Mouse (Mus musculus) gastrocnemius, postnatal 14 days (tissue): Measurements from ENCODE around the gene Zfp697. TPM values are rescaled to one million over a fixed set of nuclear protein-coding genes. Genes with fewer than 3 reads are reported as not detected.
"Not testable (repeated sequence)": the region's sequence is repeated elsewhere in the genome, so short reads cannot be mapped to it uniquely, and the experiment has no call there.

Source experiments
- DNase-seq: peaks from one replicate; pipeline ENCODE4 v3.0.0; 2021; ENCODE audit warnings: mixed read lengths
- intact Hi-C: fragments of 180-260 bp; cut with DNase I; formaldehyde crosslinking; loops from one replicate; pipeline ENCODE4 v1.15.1; 2025; ENCODE audit warnings: low total_unique reads
- total RNA-seq, 2 experiments: library from RNA; stranded (reverse); gene quantifications; 2 replicates each; pipeline ENCODE4 v1.2.3; 2021

Gene Zfp697
- total RNA-seq, 2 experiments from 2014 or later = 1.2 to 1.3 TPM

DNA sequence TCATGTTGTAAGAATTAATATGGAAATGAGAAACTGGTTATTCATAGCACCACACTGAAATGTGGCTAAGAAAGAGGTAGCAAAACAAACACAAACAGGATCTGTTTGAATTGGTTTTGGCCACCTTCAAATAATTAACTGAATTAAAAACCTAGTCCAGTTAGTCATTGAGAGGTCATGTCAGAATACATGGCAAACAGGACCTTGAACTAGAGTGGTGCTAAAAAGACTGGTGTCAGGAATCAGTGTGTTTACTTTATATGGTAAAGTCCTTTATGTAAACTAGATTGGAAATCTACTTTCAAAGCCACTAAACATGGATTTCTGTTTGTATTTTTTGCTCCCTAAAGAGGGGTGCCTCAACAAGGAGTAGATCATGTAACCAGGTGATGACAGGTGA lies 200.4 kb downstream of the Zfp697 start:
- DNase-seq, intact Hi-C loops: not testable (repeated sequence)

DNA sequence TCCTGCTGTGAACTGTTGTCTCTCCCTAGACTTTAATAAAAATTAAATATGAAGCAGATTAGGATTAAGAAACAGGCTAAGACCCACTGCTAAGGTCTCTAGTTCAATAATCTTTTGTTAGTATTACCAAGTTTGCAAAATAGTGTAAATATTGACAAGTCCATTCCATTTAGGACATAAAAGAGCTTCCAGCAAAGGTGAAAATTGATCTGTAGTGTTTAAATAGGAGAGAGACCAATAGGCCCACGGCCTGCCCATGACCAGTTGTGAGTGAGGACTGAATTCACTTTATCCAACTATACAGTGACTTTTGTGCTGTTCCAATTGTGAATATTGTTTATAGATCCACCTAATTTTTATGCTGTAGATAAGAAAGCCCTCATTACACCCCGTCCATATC lies 205.5 kb downstream of the Zfp697 start:
- intact Hi-C loops = no loop called here
- DNase-seq = no peak

DNA sequence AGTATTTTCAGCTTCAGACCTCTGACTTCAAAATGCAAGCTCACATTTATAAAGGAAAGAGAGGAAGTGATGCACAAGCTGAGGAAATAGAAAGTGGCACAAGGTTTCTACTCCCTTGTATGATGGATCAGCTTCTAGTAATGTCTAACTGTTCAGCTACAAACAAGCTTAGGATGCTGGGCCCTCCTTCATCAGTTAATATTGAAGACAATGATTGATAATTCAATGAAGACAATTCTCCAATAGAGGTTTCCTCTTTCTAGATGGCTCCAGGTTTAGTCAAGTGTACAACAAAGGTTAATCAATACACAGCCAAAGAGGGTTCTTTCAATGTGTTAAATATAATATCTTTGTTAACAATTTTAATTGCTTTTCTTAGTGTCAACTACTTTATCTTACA lies 206.4 kb downstream of the Zfp697 start, which contains the start of gene Gm10681:
Gene Gm10681 (minus strand): TSS at position 101 of the 400 bp plus-strand sequence.
- intact Hi-C loops = no loop called here

GRCm38 (mm10) chr3:98613540-98613939 lies 231.3 kb downstream of the Zfp697 start:
- intact Hi-C loops, DNase-seq: not testable (repeated sequence)

More for the DNA sequence above, 206.4 kb downstream of the Zfp697 start, which contains the start of gene Gm10681:
- no peak for DNase-seq

DNA sequence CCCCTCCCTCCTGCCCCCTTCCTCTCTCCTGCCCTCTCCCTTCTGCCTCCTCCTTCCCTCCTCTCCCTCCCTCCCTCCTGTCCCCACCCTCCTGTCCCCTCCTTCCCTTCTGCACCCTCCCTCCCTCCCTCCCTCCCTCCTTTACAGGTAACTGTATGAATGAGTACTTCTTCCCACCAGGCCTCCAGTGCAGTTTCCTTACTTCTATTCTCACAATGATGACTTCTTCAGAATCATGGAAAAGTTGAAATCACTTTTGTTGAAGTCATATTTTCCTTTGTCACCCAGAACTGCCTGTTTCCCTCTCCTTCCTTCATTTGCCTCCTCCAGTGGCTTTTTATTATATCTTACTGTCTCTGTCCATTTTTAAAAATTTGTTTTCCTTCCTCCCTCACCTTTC lies 231.7 kb downstream of the Zfp697 start:
- intact Hi-C loops = no loop called here
- DNase-seq = no peak

DNA sequence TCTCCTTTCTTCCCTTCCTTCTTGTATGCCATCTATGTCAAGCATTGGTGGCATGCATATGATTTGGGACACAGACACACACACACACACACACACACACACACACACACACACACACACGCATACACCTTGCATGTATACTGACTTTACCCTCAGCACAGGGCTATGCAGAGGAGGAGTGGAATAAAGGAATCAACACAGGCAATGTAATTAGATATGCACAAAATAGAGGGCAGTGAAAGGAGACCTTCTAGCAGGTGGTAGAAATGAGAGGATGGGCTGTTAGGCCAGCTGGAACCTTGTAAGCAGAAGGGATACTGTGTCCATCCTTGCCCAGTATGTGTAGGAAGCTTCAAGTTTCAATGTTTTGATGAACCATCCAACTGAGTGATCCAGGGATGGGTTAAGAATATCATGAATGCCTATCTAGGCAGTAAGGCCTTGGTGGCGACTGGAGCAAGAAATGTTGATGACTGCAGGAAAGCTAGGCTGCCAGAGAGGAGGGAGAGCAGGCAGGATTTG lies 232.2 kb downstream of the Zfp697 start:
- DNase-seq, intact Hi-C loops: not testable (repeated sequence)

DNA sequence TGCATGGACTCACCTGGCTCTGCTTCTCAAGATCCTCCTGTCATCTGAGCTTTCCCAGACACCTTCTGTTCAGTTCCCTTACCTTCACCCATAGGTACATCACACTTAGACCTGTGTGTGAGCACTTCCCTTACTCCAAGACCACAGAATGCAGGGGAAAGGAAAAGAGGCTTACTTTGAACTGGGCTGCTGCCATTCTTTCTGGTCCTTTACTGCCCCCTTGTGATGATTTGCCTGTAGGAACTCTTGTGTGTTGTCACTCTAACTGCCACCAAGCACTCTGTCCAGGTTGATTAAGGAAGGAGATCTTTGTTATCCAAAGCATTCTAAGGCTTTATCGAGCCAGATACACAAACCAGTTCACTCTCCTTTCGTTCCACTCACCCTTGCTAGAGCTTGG lies 234.0 kb downstream of the Zfp697 start:
- DNase-seq, intact Hi-C loops: not testable (repeated sequence)

DNA sequence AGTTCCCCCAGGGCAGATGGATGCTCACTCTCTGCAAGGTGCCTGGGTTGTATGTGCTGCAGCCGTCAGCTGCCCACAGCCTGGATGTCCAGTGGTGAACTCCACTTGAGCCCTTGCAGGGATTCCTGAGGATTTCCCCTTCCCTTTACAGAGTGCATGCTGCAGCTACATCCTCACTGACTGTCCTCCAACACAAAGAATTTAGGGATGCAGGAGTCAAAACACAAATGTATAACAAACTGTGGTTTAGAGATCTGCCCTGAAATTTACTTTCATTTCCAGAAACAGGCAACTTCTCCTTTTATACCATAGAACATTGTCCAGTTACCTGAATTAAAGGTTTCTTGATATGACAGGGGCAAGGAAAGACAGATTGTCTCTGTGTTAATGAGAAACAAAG lies 234.5 kb downstream of the Zfp697 start:
- DNase-seq, intact Hi-C loops: not testable (repeated sequence)

DNA sequence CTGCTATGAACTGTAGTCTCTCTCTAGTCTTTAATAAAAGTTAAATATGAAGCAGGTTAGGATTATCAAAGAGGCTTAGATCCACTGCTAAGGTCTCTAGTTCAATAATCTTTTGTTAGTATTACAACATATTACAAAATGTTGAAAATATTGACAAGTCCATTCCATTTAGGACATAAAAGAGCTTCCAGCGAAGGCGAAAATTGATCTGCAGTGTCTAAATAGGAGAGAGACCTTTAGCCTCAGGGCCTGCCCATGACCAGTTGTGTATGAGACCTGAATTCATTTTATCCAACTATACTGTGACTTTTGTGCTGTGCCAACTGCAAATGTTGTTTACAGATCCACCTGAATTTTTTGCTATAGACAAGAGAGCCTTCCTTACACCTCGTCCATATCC lies 247.4 kb downstream of the Zfp697 start:
- no peak for DNase-seq
- intact Hi-C loops = no loop called here

DNA sequence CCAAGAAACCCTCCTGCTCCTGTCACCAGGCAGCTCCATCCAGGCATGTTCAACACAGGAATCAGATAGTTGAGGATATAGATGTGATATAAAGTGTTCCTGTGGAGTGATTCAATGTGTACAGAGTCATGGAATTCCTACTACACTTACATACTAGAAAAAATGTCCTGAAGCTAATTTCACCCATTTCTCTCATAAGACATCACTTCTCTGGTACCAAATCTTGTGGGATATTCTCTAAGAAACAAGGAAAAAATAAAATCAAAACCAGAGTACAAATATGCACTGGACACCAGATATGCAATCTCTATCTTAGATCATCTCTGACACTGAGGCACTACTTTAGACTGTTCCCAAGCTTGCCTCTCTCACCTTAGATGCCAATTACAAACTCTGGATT lies 247.9 kb downstream of the Zfp697 start, which contains the start of gene Hsd3b5:
Gene Hsd3b5 (minus strand): TSS at position 101 of the 400 bp plus-strand sequence.
- no peak for DNase-seq
- intact Hi-C loops = no loop called here

DNA sequence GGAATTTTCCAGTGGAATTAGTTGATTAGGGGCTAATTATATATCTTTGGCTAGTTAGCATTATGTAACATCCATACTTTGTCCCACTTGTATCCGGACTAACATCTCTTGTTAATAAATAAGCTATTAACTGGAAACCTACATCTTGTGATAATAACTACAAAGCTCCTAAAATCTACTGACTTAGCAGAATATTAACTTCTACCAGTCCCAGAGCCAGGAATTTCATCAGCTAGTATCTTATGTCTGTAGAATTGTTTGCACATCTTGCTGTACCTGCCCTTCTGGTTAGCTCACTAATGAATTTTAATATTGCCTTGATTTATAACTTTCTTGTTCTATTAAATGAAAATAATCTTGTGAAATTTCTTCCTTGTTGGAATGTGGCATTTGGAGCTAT lies 252.9 kb downstream of the Zfp697 start:
- no peak for DNase-seq
- intact Hi-C loops = no loop called here

DNA sequence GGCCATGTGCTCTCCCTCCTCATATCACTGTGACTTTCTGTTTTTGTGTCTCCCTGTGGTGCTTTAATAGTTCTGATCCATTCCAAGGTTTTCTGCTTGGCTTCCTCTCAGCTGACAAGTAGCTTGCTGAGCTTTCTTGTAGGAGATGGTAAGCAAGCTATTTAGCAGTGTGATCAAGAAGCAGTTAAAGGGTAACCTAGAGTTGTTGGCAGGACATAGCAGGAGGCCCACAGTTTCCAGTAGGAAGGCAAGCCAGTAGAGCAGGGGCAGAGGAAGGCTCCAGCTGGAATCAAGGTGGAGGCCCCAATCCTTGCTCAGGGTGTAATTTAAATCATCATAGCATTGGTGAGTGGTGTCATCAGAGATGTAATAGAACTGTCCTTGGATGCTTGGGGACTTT lies 298.5 kb downstream of the Zfp697 start:
- intact Hi-C loops = no loop called here
- DNase-seq = no peak

GRCm38 (mm10) chr3:98682401-98682800 lies 300.1 kb downstream of the Zfp697 start:
- DNase-seq = no peak
- intact Hi-C loops = no loop called here

DNA sequence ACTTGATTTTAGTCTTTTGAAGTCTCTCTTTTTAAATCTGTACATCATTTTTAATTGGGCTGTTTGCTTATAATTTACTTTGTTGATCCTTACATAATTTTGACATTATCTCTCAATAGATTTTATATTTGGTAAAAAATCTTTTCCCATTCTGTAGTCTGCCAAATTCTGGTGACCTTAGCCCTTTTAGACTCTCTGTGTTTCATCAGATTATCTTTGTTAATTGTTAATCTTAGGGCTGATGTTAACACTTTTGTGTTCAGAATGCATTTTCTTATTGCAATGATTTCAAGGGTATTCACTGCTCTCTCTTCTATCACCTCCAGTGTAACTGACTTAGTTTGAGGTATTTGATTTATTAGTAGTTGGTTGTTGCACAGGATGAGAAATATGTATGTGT lies 338.5 kb downstream of the Zfp697 start:
- DNase-seq = no peak
- intact Hi-C loops = no loop called here

DNA sequence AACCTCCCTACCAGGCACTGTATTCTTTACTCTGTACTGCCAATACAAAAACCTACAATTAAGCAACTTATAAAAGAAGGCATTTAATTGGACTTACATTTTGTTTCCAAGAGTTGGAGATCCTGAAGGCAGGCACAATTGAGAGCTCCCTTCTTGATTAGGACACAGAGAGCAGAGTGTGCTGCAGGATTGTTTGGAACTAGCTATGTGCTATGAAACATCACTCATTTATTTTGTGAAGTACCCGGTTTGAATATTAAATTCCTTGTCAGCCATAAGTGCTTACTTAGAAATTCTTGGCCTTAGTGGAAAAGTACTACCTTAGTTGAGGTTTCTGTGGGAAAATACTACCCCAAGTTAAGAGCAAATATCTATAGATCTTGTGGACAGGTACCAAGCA lies 342.1 kb downstream of the Zfp697 start, which contains the start of gene Hsd3b2:
Gene Hsd3b2 (minus strand): TSS at position 168 of the 400 bp plus-strand sequence.
- no peak for DNase-seq
- intact Hi-C loops = no loop called here

- intact Hi-C loops = no loop called here
These were observed 344.0 kb downstream of the Zfp697 start for GRCm38 (mm10) chr3:98726281-98726680.

GRCm38 (mm10) chr3:98733724-98734123 lies 351.5 kb downstream of the Zfp697 start:
- no peak for DNase-seq
- intact Hi-C loops = no loop called here

More at GRCm38 (mm10) chr3:98726281-98726680, 344.0 kb downstream of the Zfp697 start:
- DNase-seq = no peak

GRCm38 (mm10) chr3:98734340-98734739 lies 352.1 kb downstream of the Zfp697 start:
- no peak for DNase-seq
- intact Hi-C loops = no loop called here

DNA sequence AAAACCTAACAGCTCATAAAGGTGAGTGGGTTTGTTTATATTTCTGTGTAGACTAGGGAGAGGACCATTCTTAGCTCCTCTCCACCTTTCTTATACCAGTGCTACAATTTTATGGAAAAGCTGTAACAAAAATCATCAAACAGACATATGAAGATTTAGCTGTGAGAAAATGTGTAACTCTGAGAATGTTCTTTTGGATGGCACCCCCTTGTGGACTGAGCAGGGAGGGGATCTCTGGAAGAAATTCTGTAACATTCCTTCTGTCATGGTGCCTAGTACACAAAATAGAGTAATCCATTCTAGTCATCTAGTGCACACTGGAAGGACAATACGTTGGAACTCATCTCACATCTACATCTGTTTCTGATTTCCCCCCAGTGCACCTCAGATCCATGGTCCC lies 358.8 kb downstream of the Zfp697 start:
- intact Hi-C loops, DNase-seq: not testable (repeated sequence)

DNA sequence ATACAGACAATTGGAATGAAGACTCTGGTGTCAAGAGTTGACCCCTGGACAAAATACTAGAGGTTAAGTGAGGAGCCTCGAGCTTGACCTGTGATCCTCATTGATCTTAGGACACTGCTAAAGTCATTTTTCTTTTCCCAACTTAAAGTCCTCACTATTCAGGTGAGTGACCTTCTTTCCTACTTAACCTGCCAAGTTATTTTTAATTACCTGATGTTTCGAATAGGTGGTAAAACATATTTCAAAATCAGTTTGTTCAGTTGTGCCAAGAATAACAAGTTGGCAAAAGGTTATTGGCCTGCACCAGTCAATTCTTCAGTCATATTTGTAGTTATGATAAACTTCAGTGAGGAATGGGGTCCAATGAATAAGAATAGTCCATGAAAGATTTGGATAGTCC lies 369.9 kb downstream of the Zfp697 start:
- intact Hi-C loops = no loop called here
- no peak for DNase-seq

DNA sequence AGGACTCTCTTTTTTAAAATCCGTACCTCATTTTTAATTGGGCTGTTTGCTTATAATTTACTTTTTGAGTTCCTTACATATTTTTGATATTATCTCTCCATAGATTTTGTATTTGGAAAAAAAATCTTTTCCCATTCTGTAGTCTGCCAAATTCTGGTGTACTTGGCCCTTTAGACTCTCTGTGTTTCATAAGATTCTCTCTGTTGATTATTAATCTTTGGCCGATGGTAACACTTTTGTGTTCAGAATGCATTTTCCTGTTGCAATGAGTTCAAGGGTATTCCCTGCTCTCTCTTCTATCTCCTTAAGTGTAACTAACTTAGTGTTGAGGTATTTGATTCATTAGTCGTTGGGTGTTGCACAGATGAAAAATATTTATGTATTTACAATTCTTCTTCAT lies 374.6 kb downstream of the Zfp697 start:
- intact Hi-C loops = no loop called here
- no peak for DNase-seq

DNA sequence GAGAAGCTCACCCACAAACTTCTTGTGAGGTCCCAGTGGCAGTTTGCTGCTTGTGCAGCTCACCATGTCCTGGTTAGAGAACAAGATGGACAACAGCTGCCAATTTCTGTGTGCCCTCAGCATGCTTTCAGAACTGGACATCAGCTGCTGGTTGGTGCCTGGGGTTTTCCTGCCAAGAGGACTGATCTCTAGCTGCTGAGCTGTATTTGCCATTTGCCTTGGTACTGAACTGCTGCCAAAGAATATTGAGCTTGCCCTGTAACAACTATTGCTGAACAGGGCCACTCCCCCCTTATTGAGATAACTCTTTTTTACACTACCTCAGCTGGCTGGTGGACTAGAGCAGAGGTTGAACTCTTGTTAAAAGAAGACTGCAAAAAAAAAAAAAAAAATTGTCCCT lies 381.9 kb downstream of the Zfp697 start:
- DNase-seq = no peak
- intact Hi-C loops = no loop called here
